Mouse (Mus musculus): ENCODE measurements at regions not wholly inside any gene's neighbourhood (a gene's known extent, or its start where the extent isn't known, plus 50 kb on each side); places are given as distances from the start of the nearest gene placed in this dataset.

DNA sequence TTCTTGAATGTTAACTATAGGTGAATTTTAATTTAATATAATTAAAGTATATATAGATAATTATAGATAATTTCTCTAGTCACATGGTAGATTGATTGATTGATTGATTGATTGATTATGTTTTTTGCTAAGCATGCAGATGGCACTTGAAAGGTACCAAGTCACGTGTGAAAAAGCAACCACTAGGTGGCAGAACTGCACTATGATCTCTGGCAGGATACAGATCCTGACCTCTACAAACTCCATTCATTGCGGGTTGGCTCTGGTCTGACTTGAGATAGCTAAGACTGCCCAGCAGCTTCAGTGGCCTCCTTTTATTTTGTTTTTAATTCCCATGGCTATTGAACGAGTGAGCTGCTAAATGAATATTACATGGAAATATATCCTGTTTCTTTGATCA is 229.7 kb upstream of the Grm3 start:
- peak; percentile 41 for DNase-seq (ENCODE audit: low spot score)

DNA sequence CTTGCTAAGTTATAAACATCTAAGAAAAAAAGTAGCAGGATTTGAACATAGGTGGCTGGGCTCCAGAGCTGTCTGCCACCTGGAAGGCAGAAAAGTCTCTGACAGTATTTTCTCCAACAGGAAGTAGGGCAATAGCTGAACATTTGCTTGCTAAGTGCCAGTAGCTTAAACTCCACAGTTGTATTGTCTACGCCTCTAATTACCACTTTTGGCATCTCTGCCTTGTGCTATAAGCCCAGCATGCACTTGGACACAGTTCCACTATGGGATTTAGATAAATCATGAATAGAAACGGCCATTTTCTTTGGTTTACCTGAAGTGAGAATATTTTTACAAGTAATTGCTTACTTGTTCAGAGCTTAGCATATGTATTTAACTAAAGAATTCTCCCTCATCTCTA is 213.8 kb upstream of the Grm3 start:
- DNase-seq (ENCODE audit: low spot score) = no peak

DNA sequence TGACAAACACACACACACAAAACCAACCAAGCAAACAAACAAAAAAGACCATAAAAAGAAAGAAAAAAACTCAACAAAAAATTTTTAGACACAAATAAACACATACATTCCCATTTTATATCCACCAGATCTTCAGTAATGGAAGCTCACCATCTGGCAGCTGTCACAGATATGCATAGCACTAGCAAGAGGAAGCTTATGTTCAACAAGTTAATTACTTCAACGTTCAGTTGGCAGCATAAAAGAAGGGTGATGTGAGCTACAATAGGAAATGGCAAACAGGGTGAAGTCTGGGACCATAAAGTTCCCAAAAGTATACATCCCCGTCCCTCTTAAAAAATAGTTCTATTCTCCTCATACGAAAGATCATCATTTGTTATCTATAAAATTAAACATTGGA is 188.0 kb upstream of the Grm3 start:
- no peak for DNase-seq (ENCODE audit: low spot score)

DNA sequence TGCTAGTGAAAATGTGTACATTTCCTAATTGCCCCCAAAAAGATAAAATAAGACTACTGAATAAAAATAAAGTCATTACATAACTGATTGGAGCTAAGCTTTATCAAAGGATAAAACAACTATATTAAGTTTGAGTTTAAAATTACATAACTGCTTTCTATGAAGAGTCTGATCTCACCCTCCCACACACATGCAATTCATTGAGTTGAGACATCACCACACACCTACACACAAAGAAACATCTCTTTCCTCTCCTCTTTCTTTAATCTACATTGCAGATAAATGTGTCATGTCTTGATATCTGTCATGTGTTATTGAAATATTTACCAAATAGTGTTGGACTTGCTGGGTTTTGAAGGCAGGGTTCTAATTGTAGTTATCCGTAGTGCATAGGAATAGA is 186.8 kb upstream of the Grm3 start:
- DNase-seq (ENCODE audit: low spot score) = no peak

DNA sequence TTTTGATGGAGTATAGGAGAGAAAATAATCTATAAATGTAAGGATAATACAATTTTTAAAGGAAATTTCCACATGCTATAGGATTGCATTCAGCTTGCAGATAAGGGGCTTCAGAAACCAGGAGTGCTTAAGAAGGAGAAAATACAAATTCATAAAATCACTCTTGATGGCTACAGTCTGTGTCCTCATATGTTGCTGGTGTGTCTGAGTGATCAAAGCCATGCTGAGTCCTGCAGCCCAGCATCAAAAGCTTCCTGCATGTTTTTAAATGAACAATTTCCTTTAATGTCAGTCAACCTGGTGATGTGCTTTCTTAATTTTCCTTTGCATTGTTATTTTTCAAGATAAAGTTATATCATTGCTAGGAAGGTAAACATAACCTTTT is 186.1 kb upstream of the Grm3 start:
- DNase-seq (ENCODE audit: low spot score) = no peak

DNA sequence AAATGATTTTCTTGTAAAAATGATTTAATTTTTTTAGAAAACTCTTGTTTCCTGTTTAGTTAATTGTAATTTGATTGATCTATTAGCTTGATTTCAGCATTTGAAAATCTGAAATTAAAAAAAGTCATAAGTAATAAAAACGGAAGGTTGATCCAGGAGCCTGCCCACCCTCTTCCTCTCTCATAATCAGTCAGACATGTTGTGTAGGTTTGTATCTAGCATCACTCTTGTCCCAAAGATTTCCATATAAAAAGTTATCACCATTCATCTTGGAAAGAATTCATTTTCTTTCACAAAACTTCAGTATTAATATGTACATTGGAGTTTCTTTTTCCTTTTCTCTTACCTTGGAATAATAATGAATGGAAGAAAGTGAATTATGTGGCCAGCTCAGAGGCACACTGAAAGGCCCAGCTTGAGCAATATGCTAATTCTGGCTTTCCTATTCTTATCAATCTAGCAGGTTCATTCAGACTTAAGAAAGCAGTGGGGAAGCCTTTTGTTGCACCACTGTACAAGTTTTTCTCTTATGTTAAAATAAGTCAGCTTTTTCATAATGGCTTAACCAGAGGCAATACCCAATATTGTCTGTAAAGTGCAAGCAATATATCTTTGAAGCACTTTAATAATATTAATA is 185.6 kb upstream of the Grm3 start:
- no peak for DNase-seq (ENCODE audit: low spot score)

DNA sequence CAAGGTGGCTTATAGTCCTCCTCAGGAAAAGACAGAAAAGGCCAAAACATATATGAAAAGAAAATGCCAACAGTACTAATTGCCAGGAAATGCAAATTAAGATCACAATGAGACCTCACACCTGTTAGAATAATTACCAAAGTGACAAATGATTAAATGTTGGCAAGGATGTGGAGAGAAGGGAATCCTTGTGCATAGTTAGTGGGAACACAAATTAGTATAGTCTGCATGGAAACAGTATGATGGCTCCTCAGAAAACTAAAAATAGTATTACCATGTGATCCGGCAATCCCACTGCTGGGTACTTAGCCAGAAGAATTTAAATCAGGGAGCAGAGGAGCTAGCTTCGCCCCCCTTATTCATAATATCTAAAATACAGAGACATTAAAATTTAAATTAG is 170.3 kb upstream of the Grm3 start:
- DNase-seq (ENCODE audit: low spot score) = no peak

DNA sequence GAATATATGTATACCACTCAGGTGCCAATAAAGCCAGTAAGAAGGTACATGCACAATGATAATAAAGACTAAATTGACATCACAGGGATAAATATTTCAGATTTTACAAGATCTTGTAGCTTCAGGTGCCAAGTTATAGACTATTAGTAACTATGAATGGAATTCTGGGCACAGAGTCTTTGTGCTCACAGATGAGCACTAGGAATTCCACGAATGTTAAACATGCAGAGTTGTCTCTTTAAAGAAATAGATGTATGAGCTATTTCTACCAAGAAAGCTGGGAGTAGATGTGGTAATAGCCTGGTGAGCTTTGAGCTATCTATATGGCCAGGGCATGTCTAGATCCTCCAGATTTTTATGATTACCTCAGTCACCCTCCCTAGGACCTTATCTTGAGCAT is 153.1 kb upstream of the Grm3 start:
- no peak for DNase-seq (ENCODE audit: low spot score)

DNA sequence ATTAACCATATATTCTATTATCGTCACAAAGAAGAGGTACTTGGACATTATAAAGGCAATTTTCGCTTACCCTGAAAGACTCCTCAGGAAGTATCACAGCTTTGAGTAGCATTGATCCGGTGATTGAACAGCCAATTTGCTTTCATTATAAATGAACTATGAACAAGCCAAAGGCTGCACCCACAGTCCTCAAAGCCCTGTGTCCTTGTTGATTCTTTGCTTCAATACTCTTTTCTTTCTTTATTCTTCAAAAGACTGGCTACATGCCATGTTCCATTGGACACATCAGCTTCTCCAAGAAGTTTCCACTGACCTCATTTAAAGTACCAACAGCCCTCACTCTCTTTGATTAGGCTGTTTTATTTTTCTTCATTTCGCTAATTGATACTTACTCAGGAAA is 144.1 kb upstream of the Grm3 start:
- no peak for DNase-seq (ENCODE audit: low spot score)

DNA sequence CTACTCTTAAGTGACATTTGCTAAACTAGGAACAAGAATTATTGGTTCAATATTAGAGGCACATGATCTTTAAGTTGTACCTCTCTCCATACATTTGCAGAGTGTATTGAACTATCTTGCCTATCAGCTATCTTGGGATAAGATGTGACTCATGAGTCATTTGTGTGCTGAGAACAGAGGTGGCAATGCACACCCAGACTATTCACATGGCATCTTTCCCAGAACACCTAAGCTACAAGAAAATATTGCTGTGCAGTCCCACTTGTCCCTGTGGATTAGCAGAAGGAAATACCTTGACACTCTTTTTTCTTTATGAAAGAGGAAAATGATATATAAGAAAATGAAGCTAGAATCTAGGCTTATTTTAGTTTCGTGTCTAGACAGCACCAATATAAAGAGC is 104.8 kb upstream of the Grm3 start:
- DNase-seq (ENCODE audit: low spot score) = no peak

DNA sequence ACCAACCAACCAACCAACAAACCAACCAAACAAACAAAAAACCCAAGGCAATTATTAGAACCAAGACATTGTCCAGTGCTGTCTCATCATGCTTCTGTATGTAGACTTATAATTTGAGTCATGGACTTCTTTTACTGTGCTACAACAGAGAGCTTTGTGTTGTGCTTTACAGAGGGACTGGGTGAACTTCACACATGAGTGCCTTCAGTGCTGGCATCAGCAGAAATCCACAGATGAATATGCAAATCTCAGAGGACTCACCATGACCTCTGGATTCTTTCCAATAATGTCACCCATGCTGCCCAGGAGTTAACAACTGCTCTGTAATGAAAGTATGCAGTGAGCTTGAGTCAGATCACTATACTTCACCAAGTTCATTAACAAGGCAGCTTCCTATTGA is 76.7 kb upstream of the Grm3 start:
- DNase-seq (ENCODE audit: low spot score) = no peak

DNA sequence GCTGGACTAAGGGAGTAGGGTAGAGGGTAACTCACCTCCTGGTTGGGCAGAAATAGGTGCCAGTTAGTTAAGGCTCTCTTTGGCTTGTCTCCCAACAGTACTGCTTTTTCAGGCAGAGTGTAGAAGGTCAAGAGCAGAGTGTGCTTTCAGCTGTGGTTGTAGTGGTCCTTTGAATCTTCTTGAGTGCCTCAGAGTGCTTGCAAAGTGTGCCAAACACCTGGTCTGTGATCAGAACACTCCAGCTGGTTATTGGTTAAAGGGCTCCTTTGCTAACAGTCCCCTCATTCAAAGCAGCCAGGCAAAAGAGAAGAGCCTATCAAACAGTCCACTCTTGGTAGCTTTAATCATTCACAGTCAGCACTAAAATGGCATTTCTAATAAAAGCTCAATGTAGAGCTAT is 56.1 kb upstream of the Grm3 start:
- DNase-seq (ENCODE audit: low spot score) = no peak

All from layer of hippocampus, adult 11-12 months (tissue).